8 mouse cellular contexts compared by ENCODE assay signal in genomic region chr2:71056115-71056835, GRCm38 (mm10). TPM values are rescaled to one million over a fixed set of nuclear protein-coding genes. Genes with fewer than 3 reads are reported as not detected.
DNase-seq lines count a peak whose midpoint lies in the region; ATAC-seq and TF ChIP-seq lines count a peak whose summit lies in the region.

No protein-coding gene starts in this region.

- no peak for DNase-seq in heart, adult 18-20 months
- no peak for DNase-seq in G1E (ENCODE audit: low spot score)
- no peak for DNase-seq in liver, postnatal 0 days
- no peak for DNase-seq in adrenal gland, adult 18-20 months (ENCODE audit: low spot score in 2 of 2)
- DNase-seq in adrenal gland, postnatal 10 days, result no peak
- no peak for DNase-seq in thymus, adult 18-20 months

- peak overlapping the region; percentile 92 for H3K9ac ChIP-seq in heart, embryonic 14.5 days (ENCODE audit: low read length)
- H3K9ac ChIP-seq in forebrain, embryonic 16.5 days (replicated peaks; ENCODE audit: low read depth, low read length), result peak overlapping the region; percentile 84
- peak overlapping the region; percentile 87 for H3K9ac ChIP-seq in liver, postnatal 0 days (replicated peaks)

- no peaks in the 10 kb centered on the region for H3K27me3 ChIP-seq in heart, embryonic 14.5 days (ENCODE audit: control insufficient read depth, insufficient read depth, low read length)
- no peaks in the 10 kb centered on the region for H3K27me3 ChIP-seq in G1E (ENCODE audit: insufficient read depth, low read length)
- H3K27me3 ChIP-seq in forebrain, embryonic 16.5 days (replicated peaks; ENCODE audit: control insufficient read depth, insufficient read depth, low read length), result no peaks in the 10 kb centered on the region
- no peaks in the 10 kb centered on the region for H3K27me3 ChIP-seq in liver, postnatal 0 days (ENCODE audit: insufficient read depth, low read length)

- no peak for ATAC-seq in heart, embryonic 14.5 days (ENCODE audit: insufficient number of reproducible peaks, insufficient read depth, low FRiP score, low read depth)
- ATAC-seq in G1E (ENCODE audit: extremely low read depth, insufficient number of reproducible peaks, low FRiP score, poor library complexity, severe bottlenecking), result no peak
- no peak for ATAC-seq in forebrain, embryonic 16.5 days
- no peak for ATAC-seq in liver, postnatal 0 days

- H3K4me2 ChIP-seq in heart, embryonic 14.5 days (ENCODE audit: low read length), result peak overlapping the region; percentile 84
- peak overlapping the region; percentile 73 for H3K4me2 ChIP-seq in forebrain, embryonic 16.5 days (ENCODE audit: low read length)
- H3K4me2 ChIP-seq in liver, postnatal 0 days (ENCODE audit: low read depth, low read length), result peak overlapping the region; percentile 94

- WGBS in heart, embryonic 14.5 days, result 12% methylated on average over 21 of the region's 21 CpGs
- WGBS in forebrain, embryonic 16.5 days, result 12% methylated on average over 21 of the region's 21 CpGs
- WGBS in liver, postnatal 0 days (ENCODE audit: insufficient replicate concordance), result 12% methylated on average over 21 of the region's 21 CpGs

- peak overlapping the region; percentile 85 to 86 for H3K4me3 ChIP-seq in heart, embryonic 14.5 days (ENCODE audit: control insufficient read depth in 1 of 2, insufficient read depth in 1 of 2, low read depth in 1 of 2, low read length in 2 of 2)
- peak overlapping the region; percentile 97 for H3K4me3 ChIP-seq in G1E (ENCODE audit: low read depth, low read length)
- H3K4me3 ChIP-seq in forebrain, embryonic 16.5 days (replicated peaks; ENCODE audit: low read length), result peak overlapping the region; percentile 70
- H3K4me3 ChIP-seq in liver, postnatal 0 days (ENCODE audit: low read depth, low read length), result peak overlapping the region; percentile 88

- peak overlapping the region; percentile 93 to 94 for H3K27ac ChIP-seq in heart, embryonic 14.5 days (replicated peaks in 1 of 2; ENCODE audit: control insufficient read depth in 1 of 2, insufficient read depth in 1 of 2, low read depth in 2 of 2, low read length in 2 of 2)
- H3K27ac ChIP-seq in forebrain, embryonic 16.5 days (ENCODE audit: low read length), result peak overlapping the region; percentile 95
- H3K27ac ChIP-seq in liver, postnatal 0 days (ENCODE audit: low read depth), result peak overlapping the region; percentile 97

- TF ChIP-seq CTCF in G1E (IDR thresholded peaks at IDR 0.05; ENCODE audit: low read depth, low read length), result no peak
- TF ChIP-seq CTCF in liver, postnatal 0 days (IDR thresholded peaks at IDR 0.05; ENCODE audit: low read depth), result peak; percentile 32

- no peaks in the 10 kb centered on the region for H3K9me3 ChIP-seq in heart, embryonic 14.5 days (ENCODE audit: control insufficient read depth, low read length)
- no peaks in the 10 kb centered on the region for H3K9me3 ChIP-seq in G1E (replicated peaks)
- no peaks in the 10 kb centered on the region for H3K9me3 ChIP-seq in forebrain, embryonic 16.5 days (ENCODE audit: control insufficient read depth, low read length)
- H3K9me3 ChIP-seq in liver, postnatal 0 days (ENCODE audit: low read length), result no peaks in the 10 kb centered on the region

- no peak for TF ChIP-seq EP300 in liver, postnatal 0 days (IDR thresholded peaks at IDR 0.05; ENCODE audit: low read depth)

- peaks cover 26% of the 10 kb centered on the region for H3K36me3 ChIP-seq in heart, embryonic 14.5 days (ENCODE audit: control insufficient read depth, insufficient read depth, low read length)
- H3K36me3 ChIP-seq in G1E (replicated peaks), result peaks cover 51% of the 10 kb centered on the region
- peaks cover 5% of the 10 kb centered on the region for H3K36me3 ChIP-seq in forebrain, embryonic 16.5 days (ENCODE audit: control insufficient read depth, insufficient read depth)
- H3K36me3 ChIP-seq in liver, postnatal 0 days (replicated peaks; ENCODE audit: insufficient read depth, low read length), result peaks cover 10% of the 10 kb centered on the region

- peaks cover 0 to 4% of the 10 kb centered on the region in 2 experiments; a peak in 3 of 4 replicates for H3K4me1 ChIP-seq in heart, embryonic 14.5 days (ENCODE audit: control insufficient read depth in 2 of 2, insufficient read depth in 2 of 2, low read length in 2 of 2)
- H3K4me1 ChIP-seq in G1E (ENCODE audit: insufficient read depth, low read depth, low read length), result peaks cover 16% of the 10 kb centered on the region
- peaks cover 14% of the 10 kb centered on the region for H3K4me1 ChIP-seq in forebrain, embryonic 16.5 days (replicated peaks; ENCODE audit: control insufficient read depth, insufficient read depth, low read length)
- peaks cover 9% of the 10 kb centered on the region for H3K4me1 ChIP-seq in liver, postnatal 0 days (ENCODE audit: insufficient read depth)

RNA-seq across cellular contexts. Expression of gene Mettl8, which starts 0.9 kb away (rescaled TPM):
- 10.0 and 12.9 TPM in 2 replicates for polyA plus RNA-seq in heart, embryonic 14.5 days (2014; fragmentation: Nextera tagmentation; extraction: Ambion mirVana)
- 1 to 10 TPM; 4.7 to 6.1 TPM for total RNA-seq in heart, adult 18-20 months (2021)
- total RNA-seq in G1E (2014; fragmentation: Nextera tagmentation) (43.4 and 53.5 TPM in 2 replicates), G1E (2017) (25.5 and 25.8 TPM in 2 replicates)
- polyA plus RNA-seq in G1E (2012), result 28.7 and 40.8 TPM in 2 replicates
- polyA plus RNA-seq in forebrain, embryonic 16.5 days (2015; fragmentation: Nextera tagmentation; extraction: Ambion mirVana), result 15.3 and 15.4 TPM in 2 replicates
- 3.8 and 4.0 TPM in 2 replicates for polyA plus RNA-seq in liver, postnatal 0 days (2015; fragmentation: Nextera tagmentation; extraction: Ambion mirVana)
- 10 to 100 TPM; 11.0 to 13.3 TPM for total RNA-seq in adrenal gland, adult 18-20 months (2021)
- 10 to 100 TPM; 10.8 to 16.4 TPM for total RNA-seq in adrenal gland, postnatal 10 days (2021)

RNA-seq across cellular contexts. Expression of gene Dcaf17, which starts 1.1 kb away (rescaled TPM):
- 19.0 and 22.0 TPM in 2 replicates for polyA plus RNA-seq in heart, embryonic 14.5 days (2014; fragmentation: Nextera tagmentation; extraction: Ambion mirVana)
- total RNA-seq in heart, adult 18-20 months (2021), result 1 to 10 TPM; 4.2 to 4.5 TPM
- 25.7 and 26.6 TPM in 2 replicates for total RNA-seq in G1E (2014; fragmentation: Nextera tagmentation)
- 24.1 and 25.8 TPM in 2 replicates for total RNA-seq in G1E (2017)
- polyA plus RNA-seq in G1E (2012), result 5.1 and 6.0 TPM in 2 replicates
- 37.2 and 43.3 TPM in 2 replicates for polyA plus RNA-seq in forebrain, embryonic 16.5 days (2015; fragmentation: Nextera tagmentation; extraction: Ambion mirVana)
- 10.8 and 11.8 TPM in 2 replicates for polyA plus RNA-seq in liver, postnatal 0 days (2015; fragmentation: Nextera tagmentation; extraction: Ambion mirVana)
- total RNA-seq in adrenal gland, adult 18-20 months (2021), result 1 to 10 TPM; 7.4 to 9.8 TPM
- total RNA-seq in adrenal gland, postnatal 10 days (2021), result 10 to 100 TPM; 11.3 to 16.6 TPM
